Mouse (Mus musculus) T-helper 1 cell (primary cell): ENCODE results near the gene Slirp.

Experiments
- in situ Hi-C: fragments of 300-600 bp; cut with MboI, MseI; formaldehyde crosslinking; loops from one replicate; pipeline ENCODE4 v1.15.1; 2025; ENCODE audit warnings: high pct_unique_total_duplicates

Gene Slirp

DNA sequence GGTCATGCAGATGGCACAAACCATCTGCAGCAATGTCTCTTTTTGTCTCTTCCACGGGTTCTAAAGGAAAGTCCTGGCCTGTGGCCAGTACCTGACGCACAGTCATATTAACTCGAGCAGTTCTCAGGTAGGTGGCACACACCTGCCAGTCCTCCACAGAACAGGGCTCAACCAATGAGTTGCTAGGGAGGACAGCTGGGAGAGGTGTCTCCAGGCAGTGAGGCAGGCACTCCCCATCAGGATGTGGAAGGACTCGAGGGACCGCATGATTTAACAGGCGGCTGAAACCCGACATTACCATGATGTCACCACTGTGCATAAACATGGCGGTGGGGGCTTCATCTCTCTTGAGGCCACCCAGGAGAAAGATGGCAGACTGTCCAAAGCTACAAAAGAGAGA lies 14.8 kb upstream of the Slirp start:
- in situ Hi-C loops: no loop called here

DNA sequence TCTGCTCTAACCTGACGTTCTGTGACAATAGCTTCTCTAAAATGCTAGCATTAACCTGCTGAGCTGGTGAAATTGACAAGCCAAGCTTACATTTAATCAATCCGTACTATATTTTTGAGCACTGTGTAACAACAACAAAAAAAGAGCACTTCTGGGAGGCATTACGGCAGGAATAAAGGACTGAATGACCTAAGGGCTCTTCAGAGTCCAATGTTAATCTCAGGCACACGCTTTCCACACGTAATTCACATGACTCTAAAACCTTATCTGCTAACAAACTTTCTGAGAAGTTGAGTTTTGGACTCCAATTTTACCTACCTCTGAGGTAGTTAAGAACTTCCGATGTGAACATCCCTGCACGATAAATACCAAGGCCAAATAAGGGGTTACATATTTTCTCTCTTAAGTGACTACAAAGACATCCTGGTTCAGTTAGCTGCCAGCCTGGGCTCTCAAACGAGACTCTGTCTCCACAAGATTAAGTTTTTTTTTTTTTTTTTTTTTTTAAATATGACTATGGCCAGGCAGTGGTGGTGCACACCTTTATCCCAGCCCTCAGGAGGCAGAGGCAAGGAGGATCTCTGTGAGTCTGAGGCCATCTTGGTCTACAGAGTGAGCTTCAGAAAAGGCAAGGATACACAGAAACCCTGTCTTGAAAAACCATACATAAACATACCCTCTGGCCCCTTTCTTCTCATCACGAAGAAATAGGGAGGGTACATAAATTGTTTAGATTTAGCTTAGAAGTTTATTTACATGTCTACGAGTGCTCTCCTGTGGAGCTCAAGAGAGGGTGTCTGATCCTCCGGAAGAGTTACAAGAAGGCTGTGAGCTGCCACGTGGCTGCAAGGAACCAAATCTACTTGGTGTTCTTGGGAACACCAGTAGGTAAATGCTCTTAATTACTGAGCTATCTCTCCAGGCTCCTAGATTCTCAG lies 1.2 kb upstream of the Slirp start:
- in situ Hi-C loops: no loop called here

DNA sequence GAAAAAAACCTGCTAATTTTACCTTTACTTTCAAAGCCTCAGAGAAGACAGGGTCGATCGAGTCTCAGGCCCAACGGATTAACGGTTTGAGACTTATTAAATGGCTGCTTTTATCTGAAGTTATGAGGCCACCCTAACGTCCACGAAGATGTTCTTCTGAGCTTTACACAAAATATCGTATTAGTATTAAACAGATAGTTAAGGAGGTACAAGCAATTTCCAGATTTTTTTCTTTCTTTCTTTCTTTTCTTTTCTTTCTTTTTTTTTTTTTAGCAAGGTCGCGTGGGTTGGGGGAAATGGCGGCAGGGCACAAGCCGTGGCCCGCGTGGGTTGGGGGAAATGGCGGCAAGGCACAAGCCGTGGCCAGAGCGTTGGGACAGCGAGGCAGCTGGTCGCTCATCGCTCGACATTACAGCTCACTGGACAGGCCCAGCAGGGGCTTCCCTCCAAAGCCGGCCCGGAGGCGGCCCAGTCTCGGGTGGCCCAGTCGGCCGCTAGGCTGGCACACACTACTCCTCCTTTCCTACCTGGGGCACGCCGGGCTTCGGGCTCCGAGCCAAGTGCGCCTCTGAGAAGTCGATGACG lies 489 bp upstream of the Slirp start:
- in situ Hi-C loops: no loop called here

DNA sequence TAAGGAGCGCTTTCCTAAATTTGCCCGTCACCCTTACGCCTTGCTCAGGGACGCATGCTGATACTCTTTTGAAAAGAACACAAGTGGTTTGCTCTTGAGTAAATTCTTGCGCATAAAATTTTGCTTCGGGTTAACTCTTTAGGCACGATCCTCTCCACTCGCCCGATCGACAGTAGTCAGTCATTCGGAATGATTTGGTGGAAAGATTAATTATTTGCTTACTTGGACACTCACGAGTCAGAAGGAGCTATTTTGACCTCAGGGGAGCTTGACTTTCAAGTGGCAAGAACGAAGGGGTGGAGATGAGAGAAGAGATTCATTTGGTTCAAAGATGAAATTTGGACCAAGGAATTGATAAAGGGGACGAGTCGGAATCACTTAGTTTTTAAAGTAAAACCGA lies 515 bp downstream of the Slirp start:
- in situ Hi-C loops: no loop called here

DNA sequence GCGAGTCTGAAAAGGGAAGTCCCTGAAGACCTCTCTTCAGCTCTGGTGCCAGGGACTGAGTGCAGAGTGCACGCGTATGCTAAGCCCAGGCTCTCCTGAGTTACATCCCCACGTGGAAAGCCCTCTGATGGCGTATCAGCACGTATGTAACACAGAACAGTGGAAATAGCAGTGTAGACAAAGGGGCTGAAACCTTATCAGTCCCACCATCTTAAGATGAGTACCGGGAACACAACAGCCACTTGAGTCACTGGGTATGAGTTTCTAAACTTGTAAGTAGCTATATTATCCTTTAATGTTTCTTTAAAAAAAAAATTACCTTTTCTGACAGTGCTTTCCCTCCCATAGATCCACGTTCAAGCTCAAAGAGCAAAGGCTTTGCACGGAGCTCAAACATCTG lies 5.8 kb downstream of the Slirp start:
- in situ Hi-C loops: no loop called here

DNA sequence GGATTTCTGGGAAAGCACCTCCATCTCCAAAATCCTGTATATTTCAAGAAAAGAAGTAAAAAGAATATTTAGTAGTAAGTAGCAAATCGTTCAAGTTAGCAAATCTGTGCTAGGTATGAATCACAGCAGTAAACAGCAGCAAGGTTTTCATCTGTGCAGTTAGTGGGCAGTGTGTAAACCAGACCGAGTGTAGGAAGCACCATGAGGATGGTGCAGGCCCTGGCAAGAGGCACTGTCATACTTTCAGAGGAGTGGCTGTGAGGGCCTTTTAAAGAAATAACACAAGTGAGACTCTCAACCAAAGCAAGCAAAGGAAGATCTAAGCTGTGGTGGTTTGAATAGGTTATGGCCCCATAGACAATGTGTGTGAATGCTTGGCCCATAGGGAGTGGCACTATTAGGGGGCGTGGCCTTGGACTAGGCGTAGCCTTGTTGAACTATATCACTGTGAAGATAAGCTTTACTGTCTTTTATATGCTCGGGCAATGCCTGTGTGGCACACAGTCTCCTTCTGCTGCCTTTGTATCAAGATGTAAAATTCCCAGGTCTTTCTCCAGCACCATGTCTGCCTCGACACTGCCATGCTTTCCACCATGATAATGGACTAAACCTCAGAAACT lies 21.1 kb downstream of the Slirp start:
- in situ Hi-C loops: no loop called here

DNA sequence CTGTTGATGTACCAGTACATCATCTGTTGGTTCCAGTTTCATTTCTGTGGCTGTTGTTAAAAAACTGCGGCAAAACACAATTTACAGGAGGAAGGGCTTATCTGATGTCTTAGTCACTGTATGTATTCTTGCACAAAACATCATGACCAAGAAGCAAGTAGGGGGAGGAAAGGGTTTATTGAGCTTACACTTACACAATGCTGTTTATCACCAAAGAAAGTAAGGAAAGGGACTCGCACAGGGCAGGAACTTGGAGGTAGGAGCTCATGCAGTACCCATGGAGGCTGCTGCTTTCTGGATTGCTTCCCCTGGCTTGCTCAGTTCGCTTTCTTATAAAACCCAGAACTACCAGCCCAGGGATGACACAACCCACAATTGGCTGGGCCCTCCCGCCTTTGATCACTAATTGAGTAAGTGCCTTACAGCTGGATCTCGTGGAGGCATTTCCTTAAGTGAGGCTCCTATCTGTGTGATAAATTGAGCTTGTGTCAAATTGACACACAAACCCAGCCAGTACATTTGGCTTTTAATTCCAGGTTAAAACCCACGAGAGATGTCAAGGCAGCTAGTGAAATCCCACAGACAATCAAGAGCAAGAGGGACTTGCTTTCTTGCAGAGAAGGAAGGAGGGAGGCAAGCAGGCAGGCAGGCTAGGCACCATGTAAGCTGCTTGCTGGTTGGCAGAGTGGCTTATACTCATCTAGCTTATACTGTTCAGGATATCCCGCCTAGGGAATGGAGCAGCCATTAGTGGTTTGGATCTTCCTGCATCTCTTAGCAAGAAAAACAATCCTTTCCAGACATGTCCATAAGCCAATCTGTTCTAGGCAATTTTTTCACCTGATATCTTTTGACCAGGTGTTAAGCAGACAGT lies 26.8 kb downstream of the Slirp start:
- in situ Hi-C loops: no loop called here

DNA sequence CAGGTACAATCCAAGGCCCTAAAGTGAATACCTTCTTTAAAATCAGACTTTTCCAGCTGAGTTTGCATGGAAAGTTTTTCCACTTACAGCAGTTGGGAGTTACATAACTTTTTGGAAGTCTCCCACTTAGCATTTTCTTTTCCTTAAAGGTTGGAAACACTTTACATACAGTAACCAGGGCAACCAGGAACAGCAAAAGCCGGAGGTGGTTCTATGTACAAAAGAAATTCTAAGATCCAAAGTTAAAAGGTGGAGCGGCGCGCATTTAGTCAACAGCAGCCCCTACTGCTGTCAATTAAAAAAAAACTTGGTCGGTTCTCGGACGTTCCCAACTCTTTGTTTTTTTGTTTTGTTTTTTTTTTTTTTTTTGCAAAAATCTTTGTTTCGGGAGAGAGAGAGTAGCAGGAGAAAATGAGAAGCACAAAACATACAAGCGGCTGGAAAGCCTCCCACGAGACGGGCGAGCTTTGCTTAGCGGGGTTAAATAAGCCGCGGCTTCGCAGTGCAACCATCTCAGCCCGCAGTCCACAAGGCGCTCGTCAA lies 27.8 kb downstream of the Slirp start:
- in situ Hi-C loops: no loop called here

DNA sequence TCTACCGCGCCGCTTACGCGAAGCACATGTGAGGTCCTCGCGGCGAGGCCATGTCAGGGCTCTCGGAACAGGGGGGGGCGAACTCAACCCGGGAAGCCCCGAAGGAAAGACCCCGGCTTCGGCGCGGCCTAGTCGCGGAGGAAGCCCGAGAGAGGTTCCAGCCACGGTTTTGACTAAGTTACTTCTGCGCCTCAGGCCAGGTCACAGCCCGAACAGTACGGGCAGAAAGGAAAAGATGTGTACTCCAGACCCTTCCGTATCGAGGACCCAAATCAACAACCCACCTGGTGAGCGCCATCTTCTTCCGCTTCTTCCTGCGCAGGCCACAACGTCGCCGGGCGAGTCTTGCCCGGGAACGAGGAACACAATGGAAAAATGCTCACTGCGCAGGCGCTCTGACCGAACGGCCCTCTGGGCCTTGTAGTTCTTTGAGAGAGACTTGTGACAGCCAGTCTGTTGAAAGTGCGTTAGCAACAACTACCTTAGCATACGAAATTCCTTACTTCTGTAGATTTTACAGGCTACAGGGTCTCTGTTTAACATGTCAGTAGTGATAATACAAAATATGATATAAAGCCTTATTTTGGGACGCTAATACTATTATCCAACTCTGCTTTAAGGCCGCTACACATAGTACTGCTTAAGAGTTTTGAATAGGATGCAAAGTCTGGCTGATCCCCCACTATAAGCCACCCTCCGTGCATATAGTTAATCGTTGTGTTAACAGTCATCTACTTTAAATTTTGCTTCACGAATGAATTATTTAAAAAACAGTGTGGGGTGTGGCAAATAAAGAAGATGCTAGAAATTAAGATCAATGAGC lies 28.5 kb downstream of the Slirp start, which contains the start of gene Snw1:
Gene Snw1 (minus strand): TSS at position 311 of the 823 bp plus-strand sequence.
- in situ Hi-C loops: no loop called here

DNA sequence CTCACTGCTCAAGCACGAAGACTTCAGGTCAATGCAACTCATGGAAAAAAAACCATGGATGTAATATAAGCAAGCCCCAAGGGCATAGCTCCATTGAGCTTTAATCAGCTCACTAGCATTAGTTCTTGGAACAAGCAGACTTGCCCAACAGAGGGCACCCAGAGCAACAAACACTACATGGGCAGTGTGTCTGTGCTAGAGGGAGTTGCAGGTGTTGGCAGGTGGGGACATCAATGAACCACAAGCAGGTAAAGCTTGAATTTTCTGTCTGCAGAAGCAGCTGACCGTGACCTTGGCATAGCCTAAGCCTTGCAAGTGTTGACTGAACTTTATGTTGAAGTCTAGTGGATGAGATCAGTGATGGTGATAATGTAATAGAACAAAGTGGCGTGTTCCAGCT lies 31.1 kb downstream of the Slirp start:
- in situ Hi-C loops: loop anchor here (25.0 kb wide), 1 partner anchor 988 kb away; no protein-coding TSS in a partner anchor

DNA sequence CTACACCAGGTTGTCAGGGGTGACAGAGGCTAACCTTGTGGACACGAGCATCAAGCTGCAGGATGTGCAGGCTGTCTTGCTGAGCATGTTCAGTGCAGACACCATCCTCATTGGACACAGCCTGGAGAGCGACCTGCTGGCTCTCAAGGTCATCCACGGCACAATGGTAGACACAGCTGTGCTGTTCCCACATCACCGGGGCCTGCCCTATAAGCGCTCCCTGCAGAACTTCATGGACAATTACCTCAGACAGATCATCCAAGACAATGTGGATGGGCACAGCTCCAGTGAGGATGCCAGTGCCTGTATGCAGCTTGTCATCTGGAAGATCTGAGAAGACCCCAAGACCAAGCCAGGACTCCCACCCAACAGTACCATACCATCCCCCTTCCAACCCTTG lies 38.8 kb downstream of the Slirp start:
- in situ Hi-C loops: loop anchor here (25.0 kb wide), 1 partner anchor 980 kb away; no protein-coding TSS in a partner anchor

DNA sequence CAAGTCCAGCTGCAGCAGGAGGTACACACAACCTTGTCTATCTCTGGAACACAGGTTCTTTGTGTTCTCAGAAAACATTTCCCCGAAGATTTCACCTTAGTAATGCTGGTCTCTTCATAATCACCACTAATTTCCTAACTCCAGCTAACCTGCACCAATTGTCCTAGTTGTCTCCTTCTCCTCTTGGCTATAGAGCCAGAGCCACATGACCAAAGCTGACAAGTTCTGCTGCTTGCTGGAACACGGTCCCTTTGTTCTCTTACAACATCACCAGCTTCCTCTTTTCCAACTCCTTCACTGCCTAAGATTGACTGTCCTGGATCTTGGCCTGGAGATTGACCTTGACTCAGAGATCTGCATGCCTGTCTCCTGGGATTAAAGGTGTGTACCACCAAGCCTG lies 45.0 kb downstream of the Slirp start:
- in situ Hi-C loops: loop anchor here (25.0 kb wide), 1 partner anchor 974 kb away; no protein-coding TSS in a partner anchor

DNA sequence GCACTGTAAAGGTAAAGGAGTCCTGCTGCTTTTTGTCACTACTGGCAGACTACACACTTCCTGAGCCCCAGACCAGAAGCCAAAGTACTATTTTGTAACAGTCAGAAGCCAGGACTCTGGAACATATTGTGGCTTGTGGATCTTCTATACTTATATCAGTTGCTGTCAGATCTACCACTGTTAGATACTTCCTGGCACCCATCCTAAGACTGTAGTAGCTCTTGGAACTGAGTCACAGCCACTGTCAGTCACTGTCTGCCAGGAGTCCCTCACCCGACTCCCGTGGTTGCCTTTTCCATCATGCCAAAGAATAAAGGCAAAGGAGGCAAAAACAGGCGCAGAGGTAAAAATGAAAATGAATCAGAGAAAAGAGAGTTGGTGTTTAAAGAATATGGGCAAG lies 50.7 kb downstream of the Slirp start, which contains the start of gene Gm5788:
Gene Gm5788 (plus strand): TSS at position 301 of the 400 bp plus-strand sequence.
- in situ Hi-C loops: loop anchor here (25.0 kb wide), 1 partner anchor 968 kb away; no protein-coding TSS in a partner anchor
